Mouse (Mus musculus): ENCODE data around the gene Crcp.

DNA sequence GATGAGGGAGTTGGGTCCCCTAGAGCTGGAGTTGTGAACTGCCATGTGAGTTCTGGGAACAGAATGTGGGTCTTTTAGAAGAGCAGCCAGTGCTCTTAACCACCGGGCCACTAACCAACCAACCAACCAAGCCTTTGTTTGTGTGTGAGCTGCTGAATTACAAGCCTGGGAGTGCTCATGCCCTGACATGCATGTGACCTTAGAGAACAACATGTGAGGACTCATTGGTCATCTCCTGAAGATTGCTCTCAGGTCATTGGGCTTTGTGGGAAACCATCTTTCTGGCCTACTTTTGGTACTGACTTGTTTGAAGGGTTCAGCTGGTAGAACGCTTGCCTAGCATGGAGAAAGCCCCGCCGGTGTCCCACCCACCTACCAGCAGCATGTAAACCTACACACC lies 19.3 kb upstream of the Crcp start:
- TF ChIP-seq CTCF (IDR thresholded peaks at IDR 0.05; ENCODE audit: low read depth) (no peak; the same call in 1 of the 2 replicates), EP300 (IDR thresholded peaks at IDR 0.05; ENCODE audit: low read depth) (0 out of 2 replicates have a peak, but pooled peaks have one; percentile 4)

Data from liver, postnatal 0 days (tissue).